In the genomic region with DNA sequence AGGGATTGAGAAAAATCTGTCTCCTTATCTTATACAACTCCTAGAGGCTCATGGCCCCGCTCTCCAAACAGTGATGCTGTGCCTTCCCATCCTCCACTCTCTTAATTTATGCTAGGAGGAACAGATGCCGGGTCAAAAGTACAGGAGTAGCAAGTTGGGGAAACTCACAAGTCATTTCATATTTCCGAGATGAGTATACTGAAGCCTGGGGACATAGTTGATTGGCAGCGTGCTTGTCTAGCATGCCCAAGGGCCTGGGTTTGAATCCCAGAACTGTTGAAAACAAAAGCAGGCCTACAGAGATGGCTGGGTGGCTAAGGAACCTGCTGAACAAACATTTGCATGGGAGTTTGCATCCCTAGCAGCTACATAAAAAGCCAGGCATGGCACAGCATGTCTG, we compare ENCODE assay signal across 18 mouse cellular contexts.
DNase-seq lines count a peak whose midpoint lies in the region; TF ChIP-seq lines count a peak whose summit lies in the region.
"Had no signal": no experiment of that assay in that cellular context is flagged by ENCODE, and none has a peak within 500 bp of the region (broad histone marks: within the 10 kb centered on the region; RNA-seq: fewer than 3 reads in every experiment).

No protein-coding gene starts in this region.

- DNase-seq in gastrocnemius, adult 2 months: no peak
- no peak for DNase-seq in gastrocnemius, postnatal 25 days
- DNase-seq in layer of hippocampus, adult 2 months (ENCODE audit: low spot score in 2 of 2): no peak
- DNase-seq in layer of hippocampus, postnatal 10 days (ENCODE audit: low spot score in 2 of 2): no peak
- no peak for DNase-seq in left cerebral cortex, postnatal 10 days (ENCODE audit: extremely low spot score in 1 of 2, low spot score in 2 of 2)
- DNase-seq: adrenal gland, adult 8-10 months; adrenal gland, postnatal 14 days; adrenal gland, postnatal 36 days; cerebellum, adult 11-12 months; cerebellum, adult 2 months; cerebellum, adult 9-10 months; cerebellum, postnatal 10 days; cerebellum, postnatal 25 days; forebrain, postnatal 0 days had no signal

- no peak for TF ChIP-seq CTCF in gastrocnemius, adult 2 months (IDR thresholded peaks at IDR 0.05)
- no peak for TF ChIP-seq CTCF in layer of hippocampus, adult 2 months (conservative IDR thresholded peaks at IDR 0.05)

- intact Hi-C loops in gastrocnemius, adult 2 months (cut with DNase I): no loop called here
- intact Hi-C loops in left cerebral cortex, postnatal 10 days (cut with DNase I): no loop called here

- peak overlapping the region; percentile 93 for H3K27ac ChIP-seq in gastrocnemius, adult 2 months
- H3K27ac ChIP-seq in layer of hippocampus, adult 2 months: peak overlapping the region; percentile 58; the same call in 1 of the 2 replicates
- H3K27ac ChIP-seq: embryonic facial prominence, embryonic 10.5 days; embryonic facial prominence, embryonic 12.5 days; forebrain, embryonic 12.5 days; forebrain, embryonic 15.5 days had no signal

- H3K4me3 ChIP-seq in gastrocnemius, adult 2 months: no peak overlapping the region
- no peak overlapping the region for H3K4me3 ChIP-seq in layer of hippocampus, adult 2 months
- H3K4me3 ChIP-seq: embryonic facial prominence, embryonic 10.5 days; embryonic facial prominence, embryonic 12.5 days; forebrain, embryonic 12.5 days; forebrain, embryonic 15.5 days had no signal
